Comparison of ENCODE assay signal across 8 mouse cellular contexts in the genomic region with DNA sequence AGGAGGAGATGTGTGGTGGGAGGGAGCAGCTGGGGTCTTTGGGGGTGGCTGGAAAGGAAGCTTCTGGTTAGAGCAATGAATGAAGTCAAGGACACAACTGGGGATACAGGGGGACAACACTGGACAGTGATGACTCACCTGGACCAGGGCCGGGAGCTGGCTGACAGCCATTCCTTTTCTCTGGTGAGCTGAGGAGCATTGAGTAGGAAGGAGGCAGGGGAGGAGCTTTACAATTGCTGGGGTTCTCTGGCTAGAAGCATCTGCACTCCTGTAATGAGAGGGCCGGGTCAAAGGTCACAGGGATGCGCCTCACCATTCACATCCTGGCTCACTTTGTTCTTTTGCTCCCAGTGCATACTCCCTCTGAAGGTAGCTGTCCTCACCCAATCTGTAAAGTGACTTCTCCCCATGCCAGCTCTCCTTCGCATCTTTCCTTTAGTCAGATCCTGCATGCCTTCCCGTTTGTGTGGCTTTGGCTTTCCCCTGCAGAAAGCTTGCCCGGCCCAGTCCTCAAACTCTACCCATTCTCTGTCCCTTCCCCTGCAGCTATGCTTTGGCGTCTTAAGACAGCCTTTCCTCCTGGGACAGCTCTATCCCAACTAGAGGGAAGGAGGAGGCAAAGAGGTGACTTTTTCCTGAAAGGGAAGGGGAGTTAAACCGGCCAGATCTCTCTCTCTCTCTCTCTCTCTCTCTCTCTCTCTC. TPM values are rescaled to one million over a fixed set of nuclear protein-coding genes. Genes with fewer than 3 reads are reported as not detected.
A peak's percentile ranks its signal among the peaks of the same experiment; 100 is the strongest.
DNase-seq lines count a peak whose midpoint lies in the region; ATAC-seq and TF ChIP-seq lines count a peak whose summit lies in the region.

No protein-coding gene starts in this region.

- no peak for TF ChIP-seq CTCF in forebrain, postnatal 0 days (IDR thresholded peaks at IDR 0.05; ENCODE audit: low read depth)

- H3K4me1 ChIP-seq in lung, embryonic 15.5 days = peaks cover 9% of the 10 kb centered on the region; the same call in 1 of the 2 replicates
- H3K4me1 ChIP-seq in forebrain, postnatal 0 days (ENCODE audit: insufficient read depth) = peaks cover 16% of the 10 kb centered on the region
- H3K4me1 ChIP-seq in limb, embryonic 10.5 days = peaks cover 17% of the 10 kb centered on the region
- H3K4me1 ChIP-seq in stomach, embryonic 15.5 days = no peaks in the 10 kb centered on the region

- WGBS in lung, embryonic 15.5 days = 43% methylated on average over 7 of the region's 8 CpGs
- WGBS in forebrain, postnatal 0 days = 47% methylated on average over 8 of the region's 8 CpGs
- 41% methylated on average over 8 of the region's 8 CpGs for WGBS in limb, embryonic 10.5 days
- WGBS in stomach, embryonic 15.5 days = 38% methylated on average over 7 of the region's 8 CpGs

- H3K4me2 ChIP-seq in lung, embryonic 15.5 days = peak overlapping the region; percentile 79
- peak overlapping the region; percentile 74 for H3K4me2 ChIP-seq in forebrain, postnatal 0 days (ENCODE audit: low read depth)
- H3K4me2 ChIP-seq in stomach, embryonic 15.5 days = peak overlapping the region; percentile 59

- no peaks in the 10 kb centered on the region for H3K9me3 ChIP-seq in lung, embryonic 15.5 days
- H3K9me3 ChIP-seq in forebrain, postnatal 0 days (ENCODE audit: low read length) = no peaks in the 10 kb centered on the region
- no peaks in the 10 kb centered on the region for H3K9me3 ChIP-seq in limb, embryonic 10.5 days (replicated peaks)
- H3K9me3 ChIP-seq in stomach, embryonic 15.5 days = no peaks in the 10 kb centered on the region

- DNase-seq in lung, postnatal 14 days = no peak
- peak; percentile 44 to 45 for DNase-seq in cerebellum, adult 18-20 months
- DNase-seq in forebrain, postnatal 0 days = no peak
- no peak for DNase-seq in limb, embryonic 10.5 days (ENCODE audit: low spot score)
- no peak for DNase-seq in left cerebral cortex, adult 18-20 months (ENCODE audit: low spot score in 2 of 2)

- no peaks in the 10 kb centered on the region for H3K27me3 ChIP-seq in lung, embryonic 15.5 days
- H3K27me3 ChIP-seq in forebrain, postnatal 0 days (ENCODE audit: insufficient read depth, low read length) = no peaks in the 10 kb centered on the region
- H3K27me3 ChIP-seq in limb, embryonic 10.5 days (ENCODE audit: low read depth, poor library complexity, severe bottlenecking) = no peaks in the 10 kb centered on the region
- H3K27me3 ChIP-seq in stomach, embryonic 15.5 days (replicated peaks) = no peaks in the 10 kb centered on the region

- 0 out of 2 replicates have a peak, but pooled peaks have one; percentile 2 for ATAC-seq in lung, embryonic 15.5 days (ENCODE audit: borderline replicate concordance, extremely low read depth, low FRiP score, low TSS enrichment)
- no peak for ATAC-seq in forebrain, postnatal 0 days
- ATAC-seq in stomach, embryonic 15.5 days (ENCODE audit: insufficient read depth, low FRiP score, low read depth) = no peak
- ATAC-seq in megakaryocyte, adult 5-6 weeks (ENCODE audit: poor library complexity, severe bottlenecking) = no peak

- 0 out of 2 replicates have a peak overlapping the region, but pooled peaks have one; percentile 75 for H3K27ac ChIP-seq in lung, embryonic 15.5 days
- no peak overlapping the region for H3K27ac ChIP-seq in forebrain, postnatal 0 days (ENCODE audit: low read depth, low read length)
- peak overlapping the region; percentile 86 for H3K27ac ChIP-seq in limb, embryonic 10.5 days
- no peak overlapping the region for H3K27ac ChIP-seq in stomach, embryonic 15.5 days

- H3K9ac ChIP-seq in lung, embryonic 15.5 days = peak overlapping the region; percentile 58
- 0 out of 2 replicates have a peak overlapping the region, but pooled peaks have one; percentile 3 for H3K9ac ChIP-seq in forebrain, postnatal 0 days
- no peak overlapping the region; the same call in 1 of the 2 replicates for H3K9ac ChIP-seq in stomach, embryonic 15.5 days

- H3K4me3 ChIP-seq in lung, embryonic 15.5 days = peak overlapping the region; percentile 46
- peak overlapping the region; percentile 52 for H3K4me3 ChIP-seq in forebrain, postnatal 0 days (ENCODE audit: low read depth, low read length)
- H3K4me3 ChIP-seq in limb, embryonic 10.5 days = peak overlapping the region; percentile 60
- peak overlapping the region; percentile 48 for H3K4me3 ChIP-seq in stomach, embryonic 15.5 days (replicated peaks)

- peaks cover 11% of the 10 kb centered on the region; the same call in 1 of the 2 replicates for H3K36me3 ChIP-seq in lung, embryonic 15.5 days
- peaks cover 17% of the 10 kb centered on the region for H3K36me3 ChIP-seq in forebrain, postnatal 0 days (ENCODE audit: insufficient read depth)
- H3K36me3 ChIP-seq in limb, embryonic 10.5 days = peaks cover 46% of the 10 kb centered on the region
- H3K36me3 ChIP-seq in stomach, embryonic 15.5 days = 0 out of 2 replicates have a peak, but pooled peaks cover 4% of the 10 kb centered on the region

RNA-seq across cellular contexts. Expression of gene Zfp454, which starts 1.1 kb away (rescaled TPM):
- polyA plus RNA-seq in lung, embryonic 15.5 days (2015; fragmentation: Nextera tagmentation; extraction: Ambion mirVana) = 8.1 and 9.2 TPM in 2 replicates
- total RNA-seq in forebrain, postnatal 0 days (2014; rRNA removed) = 8.2 and 8.4 TPM in 2 replicates
- polyA plus RNA-seq in forebrain, postnatal 0 days (2015; fragmentation: Nextera tagmentation; extraction: Ambion mirVana) = 7.7 and 8.7 TPM in 2 replicates
- polyA plus RNA-seq in limb, embryonic 10.5 days (2016; fragmentation: Nextera tagmentation; extraction: Ambion mirVana) = 13.2 and 14.0 TPM in 2 replicates
- polyA plus RNA-seq in stomach, embryonic 15.5 days (2015; fragmentation: Nextera tagmentation; extraction: Ambion mirVana) = 5.6 and 5.7 TPM in 2 replicates
- total RNA-seq in left cerebral cortex, adult 18-20 months (2021) = 1 to 10 TPM; 5.4 to 5.6 TPM
- total RNA-seq in megakaryocyte, adult 5-6 weeks (2015) = not detected in 2 replicates
- not detected in 2 replicates for total RNA-seq in megakaryocyte, adult 5-6 weeks (2017)

RNA-seq across cellular contexts. Expression of gene Zfp2, which starts 29.6 kb away (rescaled TPM):
- polyA plus RNA-seq in lung, embryonic 15.5 days (2015; fragmentation: Nextera tagmentation; extraction: Ambion mirVana) = 13.0 and 13.3 TPM in 2 replicates
- total RNA-seq in forebrain, postnatal 0 days (2014; rRNA removed) = 39.8 and 39.9 TPM in 2 replicates
- 29.5 and 35.2 TPM in 2 replicates for polyA plus RNA-seq in forebrain, postnatal 0 days (2015; fragmentation: Nextera tagmentation; extraction: Ambion mirVana)
- 19.7 and 21.0 TPM in 2 replicates for polyA plus RNA-seq in limb, embryonic 10.5 days (2016; fragmentation: Nextera tagmentation; extraction: Ambion mirVana)
- polyA plus RNA-seq in stomach, embryonic 15.5 days (2015; fragmentation: Nextera tagmentation; extraction: Ambion mirVana) = 9.5 and 11.0 TPM in 2 replicates
- total RNA-seq in left cerebral cortex, adult 18-20 months (2021) = 10 to 100 TPM; 23.8 to 25.8 TPM
- 0.11 and 0.80 TPM in 2 replicates for total RNA-seq in megakaryocyte, adult 5-6 weeks (2015)
- not detected in 2 replicates for total RNA-seq in megakaryocyte, adult 5-6 weeks (2017)

RNA-seq across cellular contexts. Expression of gene Grm6, which starts 35.9 kb away (rescaled TPM):
- 0.04 TPM in 1 of 2 replicates, not detected in the other for polyA plus RNA-seq in lung, embryonic 15.5 days (2015; fragmentation: Nextera tagmentation; extraction: Ambion mirVana)
- total RNA-seq in forebrain, postnatal 0 days (2014; rRNA removed) = not detected in 2 replicates
- polyA plus RNA-seq in forebrain, postnatal 0 days (2015; fragmentation: Nextera tagmentation; extraction: Ambion mirVana) = not detected in 2 replicates
- polyA plus RNA-seq in limb, embryonic 10.5 days (2016; fragmentation: Nextera tagmentation; extraction: Ambion mirVana) = not detected in 2 replicates
- polyA plus RNA-seq in stomach, embryonic 15.5 days (2015; fragmentation: Nextera tagmentation; extraction: Ambion mirVana) = 0.09 and 0.18 TPM in 2 replicates
- not detected for total RNA-seq in left cerebral cortex, adult 18-20 months (2021)
- 0.73 and 1.9 TPM in 2 replicates for total RNA-seq in megakaryocyte, adult 5-6 weeks (2015)
- total RNA-seq in megakaryocyte, adult 5-6 weeks (2017) = 0.11 and 0.89 TPM in 2 replicates

RNA-seq across cellular contexts. Expression of gene Zfp879, which starts 45.0 kb away (rescaled TPM):
- 0.53 and 0.85 TPM in 2 replicates for polyA plus RNA-seq in lung, embryonic 15.5 days (2015; fragmentation: Nextera tagmentation; extraction: Ambion mirVana)
- total RNA-seq in forebrain, postnatal 0 days (2014; rRNA removed) = 3.5 and 5.9 TPM in 2 replicates
- 1.1 and 1.6 TPM in 2 replicates for polyA plus RNA-seq in forebrain, postnatal 0 days (2015; fragmentation: Nextera tagmentation; extraction: Ambion mirVana)
- polyA plus RNA-seq in limb, embryonic 10.5 days (2016; fragmentation: Nextera tagmentation; extraction: Ambion mirVana) = 0.63 TPM in 2 replicates
- polyA plus RNA-seq in stomach, embryonic 15.5 days (2015; fragmentation: Nextera tagmentation; extraction: Ambion mirVana) = 0.52 and 0.58 TPM in 2 replicates
- 1 to 10 TPM; 2.5 to 3.1 TPM for total RNA-seq in left cerebral cortex, adult 18-20 months (2021)
- total RNA-seq in megakaryocyte, adult 5-6 weeks (2015) = not detected in 2 replicates
- not detected in 2 replicates for total RNA-seq in megakaryocyte, adult 5-6 weeks (2017)

RNA-seq across cellular contexts. Expression of gene Zfp354b, which starts 45.1 kb away (rescaled TPM):
- 1.3 and 1.4 TPM in 2 replicates for polyA plus RNA-seq in lung, embryonic 15.5 days (2015; fragmentation: Nextera tagmentation; extraction: Ambion mirVana)
- 4.6 and 5.0 TPM in 2 replicates for total RNA-seq in forebrain, postnatal 0 days (2014; rRNA removed)
- 2.1 and 2.3 TPM in 2 replicates for polyA plus RNA-seq in forebrain, postnatal 0 days (2015; fragmentation: Nextera tagmentation; extraction: Ambion mirVana)
- 0.75 and 0.96 TPM in 2 replicates for polyA plus RNA-seq in limb, embryonic 10.5 days (2016; fragmentation: Nextera tagmentation; extraction: Ambion mirVana)
- polyA plus RNA-seq in stomach, embryonic 15.5 days (2015; fragmentation: Nextera tagmentation; extraction: Ambion mirVana) = 1.0 and 1.3 TPM in 2 replicates
- total RNA-seq in left cerebral cortex, adult 18-20 months (2021) = 1 to 10 TPM; 6.1 to 8.8 TPM
- not detected in 2 replicates for total RNA-seq in megakaryocyte, adult 5-6 weeks (2015)
- 0.16 TPM in 1 of 2 replicates, not detected in the other for total RNA-seq in megakaryocyte, adult 5-6 weeks (2017)

Comparison
In these comparisons a context has a peak if more than half of its experiments do, and no peak if none do; other contexts are left out.
1. H3K27ac ChIP-seq: peak in lung, embryonic 15.5 days (single experiment) and limb, embryonic 10.5 days (single experiment); none in forebrain, postnatal 0 days (single experiment) and stomach, embryonic 15.5 days (single experiment).
2. DNase-seq: peak in cerebellum, adult 18-20 months (2 of 2); none in lung, postnatal 14 days (single experiment), forebrain, postnatal 0 days (single experiment), limb, embryonic 10.5 days (single experiment) and left cerebral cortex, adult 18-20 months (0 of 2).
3. Peak in every context shown above with its lines, with median percentiles within 50 percentile points of each other: H3K4me2 ChIP-seq and H3K4me3 ChIP-seq.